Mouse (Mus musculus): ENCODE results near the gene Agbl4. TPM values are rescaled to one million over a fixed set of nuclear protein-coding genes. Genes with fewer than 3 reads are reported as not detected.
A peak's percentile ranks its signal among the peaks of the same experiment; 100 is the strongest.

Agbl4 gene
- polyA plus RNA-seq, 1 experiment: 2.4 TPM

DNA sequence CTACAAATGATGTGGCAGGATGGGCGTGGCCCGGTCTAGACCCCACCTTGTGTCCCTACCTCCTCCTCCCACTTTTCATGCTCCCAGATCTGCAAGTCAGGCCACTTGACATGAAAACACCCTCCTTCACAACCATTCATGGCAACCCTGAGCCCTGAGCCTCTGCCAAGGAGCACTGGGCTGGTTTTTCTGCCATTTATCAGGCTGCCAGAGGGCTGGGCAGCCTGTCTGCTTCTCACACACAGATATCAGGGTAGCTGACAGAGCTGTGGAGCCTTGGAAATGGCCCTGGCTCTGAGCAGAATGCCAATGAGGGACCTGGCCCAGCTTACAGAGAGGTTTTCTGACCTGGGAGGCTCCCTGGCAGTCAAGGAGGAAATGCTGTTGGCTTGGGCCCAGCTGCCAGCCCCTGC is 1199.8 kb downstream of the Agbl4 start:
- DNase-seq (ENCODE audit: low read depth): peak; percentile 97
- TF ChIP-seq CTCF (IDR thresholded peaks at IDR 0.05; ENCODE audit: borderline replicate concordance, extremely low read depth, insufficient read depth, insufficient read length) (no peak), POLR2A (IDR thresholded peaks at IDR 0.05; ENCODE audit: borderline replicate concordance, extremely low read depth, insufficient read depth, insufficient read length, poor library complexity, severe bottlenecking) (no peak)

- DNase-seq (ENCODE audit: low read depth): peak; percentile 53
- TF ChIP-seq POLR2A (IDR thresholded peaks at IDR 0.05; ENCODE audit: borderline replicate concordance, extremely low read depth, insufficient read depth, insufficient read length, poor library complexity, severe bottlenecking) (no peak), CTCF (IDR thresholded peaks at IDR 0.05; ENCODE audit: borderline replicate concordance, extremely low read depth, insufficient read depth, insufficient read length) (no peak)
These were observed 1200.5 kb downstream of the Agbl4 start for GRCm38 (mm10) chr4:111597986-111598385.

DNA sequence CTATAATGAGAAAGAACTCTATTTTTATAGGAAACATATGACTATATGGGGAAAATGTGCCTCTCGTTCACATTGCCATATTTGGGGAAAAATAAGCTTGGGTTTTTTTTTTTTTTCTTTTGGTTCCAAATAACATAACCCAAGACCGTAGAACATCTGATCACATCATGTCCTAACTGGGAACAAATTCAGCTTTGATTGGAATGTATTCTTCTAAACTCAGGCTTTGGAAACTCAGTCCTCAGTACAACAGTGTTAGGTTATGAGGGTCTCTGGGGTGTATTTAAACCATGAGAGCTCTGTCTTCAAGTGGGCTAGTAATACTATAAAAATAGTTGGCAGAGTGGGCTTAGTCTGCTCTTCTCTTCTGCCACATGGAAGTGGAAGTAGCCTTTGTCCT is 1205.7 kb downstream of the Agbl4 start:
- DNase-seq (ENCODE audit: low read depth): no peak
- TF ChIP-seq CTCF (IDR thresholded peaks at IDR 0.05; ENCODE audit: borderline replicate concordance, extremely low read depth, insufficient read depth, insufficient read length) (no peak), POLR2A (IDR thresholded peaks at IDR 0.05; ENCODE audit: borderline replicate concordance, extremely low read depth, insufficient read depth, insufficient read length, poor library complexity, severe bottlenecking) (no peak)

GRCm38 (mm10) chr4:111607826-111608500 is 1210.5 kb downstream of the Agbl4 start:
- no peak for TF ChIP-seq POLR2A (IDR thresholded peaks at IDR 0.05; ENCODE audit: borderline replicate concordance, extremely low read depth, insufficient read depth, insufficient read length, poor library complexity, severe bottlenecking)
- no peak for TF ChIP-seq CTCF (IDR thresholded peaks at IDR 0.05; ENCODE audit: borderline replicate concordance, extremely low read depth, insufficient read depth, insufficient read length)
- DNase-seq (ENCODE audit: low read depth): peak; percentile 16

DNA sequence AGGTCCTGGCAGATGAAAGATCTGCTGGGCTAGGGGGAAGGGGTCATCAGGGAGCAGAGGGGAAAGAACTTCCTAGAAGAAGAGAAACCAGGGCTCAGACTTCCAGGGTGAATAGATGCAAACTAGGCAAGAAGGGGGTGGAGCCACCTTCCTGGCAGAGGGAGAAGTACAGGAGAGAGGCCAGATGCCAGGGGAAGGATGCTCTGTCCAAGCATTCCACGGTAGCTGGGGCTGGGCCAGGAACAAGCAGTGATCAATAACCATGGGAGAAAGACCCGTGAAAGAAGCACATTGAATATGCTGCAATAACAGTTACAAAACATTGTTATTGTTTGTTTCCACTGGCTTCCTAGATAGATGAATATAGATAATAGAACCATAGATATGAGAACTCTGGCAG is 1224.4 kb downstream of the Agbl4 start:
- TF ChIP-seq CTCF (IDR thresholded peaks at IDR 0.05; ENCODE audit: borderline replicate concordance, extremely low read depth, insufficient read depth, insufficient read length) (peak; percentile 22; the same call in 1 of the 2 replicates), POLR2A (IDR thresholded peaks at IDR 0.05; ENCODE audit: borderline replicate concordance, extremely low read depth, insufficient read depth, insufficient read length, poor library complexity, severe bottlenecking) (no peak)
- peak; percentile 58 for DNase-seq (ENCODE audit: low read depth)

DNA sequence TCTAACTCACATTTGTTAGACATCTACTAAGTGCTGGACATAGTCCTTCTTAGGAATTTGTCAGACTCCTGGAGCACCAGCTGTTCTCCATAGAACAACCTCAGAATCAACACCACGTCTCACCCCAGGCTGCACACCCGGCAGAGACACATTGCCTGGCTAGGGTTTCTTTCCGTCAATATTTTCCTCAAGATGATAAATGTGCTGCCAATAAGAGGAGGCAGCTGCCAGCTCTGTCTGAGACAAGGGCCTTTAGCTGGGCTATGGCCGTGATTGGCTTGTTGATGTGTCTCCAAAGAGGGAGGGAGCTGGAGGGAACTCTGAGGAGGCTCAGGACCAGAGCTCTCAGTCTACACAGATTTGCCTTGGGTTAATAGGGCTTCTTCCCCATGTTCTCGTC is 1227.5 kb downstream of the Agbl4 start:
- peak; percentile 50 for DNase-seq (ENCODE audit: low read depth)
- TF ChIP-seq CTCF (IDR thresholded peaks at IDR 0.05; ENCODE audit: borderline replicate concordance, extremely low read depth, insufficient read depth, insufficient read length) (no peak), POLR2A (IDR thresholded peaks at IDR 0.05; ENCODE audit: borderline replicate concordance, extremely low read depth, insufficient read depth, insufficient read length, poor library complexity, severe bottlenecking) (no peak)

GRCm38 (mm10) chr4:111626118-111626830 is 1228.8 kb downstream of the Agbl4 start:
- DNase-seq (ENCODE audit: low read depth): peak; percentile 84
- peak; percentile 92 for TF ChIP-seq CTCF (IDR thresholded peaks at IDR 0.05; ENCODE audit: borderline replicate concordance, extremely low read depth, insufficient read depth, insufficient read length)
- TF ChIP-seq POLR2A (IDR thresholded peaks at IDR 0.05; ENCODE audit: borderline replicate concordance, extremely low read depth, insufficient read depth, insufficient read length, poor library complexity, severe bottlenecking): no peak

DNA sequence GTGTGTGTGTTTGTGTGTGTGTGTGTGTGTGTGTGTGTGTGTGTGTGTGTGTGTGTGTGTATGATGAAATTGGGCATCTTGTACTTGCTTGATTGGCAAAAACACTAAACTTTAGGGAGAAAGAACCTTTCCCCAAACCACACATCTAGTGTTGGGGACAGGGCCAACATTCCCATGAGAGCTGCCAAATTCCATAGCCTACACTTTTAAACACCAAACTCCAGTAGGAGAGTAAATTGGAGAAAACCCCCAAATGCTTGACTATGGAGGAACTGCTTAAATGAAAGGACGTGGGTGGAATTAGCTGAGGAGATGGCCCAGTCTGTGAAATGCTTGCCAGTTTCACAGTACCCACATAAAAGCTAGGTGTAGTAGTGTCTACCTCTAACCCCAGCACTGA is 1235.2 kb downstream of the Agbl4 start:
- TF ChIP-seq CTCF (IDR thresholded peaks at IDR 0.05; ENCODE audit: borderline replicate concordance, extremely low read depth, insufficient read depth, insufficient read length) (no peak), POLR2A (IDR thresholded peaks at IDR 0.05; ENCODE audit: borderline replicate concordance, extremely low read depth, insufficient read depth, insufficient read length, poor library complexity, severe bottlenecking) (no peak)
- peak; percentile 25 for DNase-seq (ENCODE audit: low read depth)

- TF ChIP-seq CTCF (IDR thresholded peaks at IDR 0.05; ENCODE audit: borderline replicate concordance, extremely low read depth, insufficient read depth, insufficient read length) (no peak), POLR2A (IDR thresholded peaks at IDR 0.05; ENCODE audit: borderline replicate concordance, extremely low read depth, insufficient read depth, insufficient read length, poor library complexity, severe bottlenecking) (no peak)
- DNase-seq (ENCODE audit: low read depth): peak; percentile 93
These were observed 1238.2 kb downstream of the Agbl4 start for GRCm38 (mm10) chr4:111635538-111636124.

- peak; percentile 54 for DNase-seq (ENCODE audit: low read depth)
- TF ChIP-seq POLR2A (IDR thresholded peaks at IDR 0.05; ENCODE audit: borderline replicate concordance, extremely low read depth, insufficient read depth, insufficient read length, poor library complexity, severe bottlenecking) (no peak), CTCF (IDR thresholded peaks at IDR 0.05; ENCODE audit: borderline replicate concordance, extremely low read depth, insufficient read depth, insufficient read length) (no peak)
These were observed 1241.7 kb downstream of the Agbl4 start for GRCm38 (mm10) chr4:111638948-111639708.
